Mouse (Mus musculus): ENCODE results near the gene Tbx2.

- no peak for TF ChIP-seq CTCF (IDR thresholded peaks at IDR 0.05; ENCODE audit: borderline replicate concordance, insufficient read depth, low read depth, low read length)
- TF ChIP-seq POLR2A (IDR thresholded peaks at IDR 0.05; ENCODE audit: borderline replicate concordance, insufficient read depth, low read length): no peak
Measured at GRCm38 (mm10) chr11:85828691-85829519, 3.4 kb upstream of the Tbx2 start.

All from cerebellum, adult 2 months (tissue).